Mouse (Mus musculus) myocyte (in vitro differentiated cells): Measurements from ENCODE around the gene Mbnl1. TPM values are rescaled to one million over a fixed set of nuclear protein-coding genes. Genes with fewer than 3 reads are reported as not detected.
"Not testable (repeated sequence)": the region's sequence is repeated elsewhere in the genome, so short reads cannot be mapped to it uniquely, and the experiment has no call there.

Experiments used
- H3K27me3 ChIP-seq: one replicate; pipeline ENCODE4 v1.6.1; 2011; ENCODE audit not compliant: control insufficient read depth, insufficient read depth, insufficient read length
- H3K36me3 ChIP-seq: one replicate; pipeline ENCODE4 v1.6.1; 2011; ENCODE audit not compliant: control insufficient read depth, insufficient read depth
- H3K4me2 ChIP-seq: one replicate; pipeline ENCODE4 v1.6.1; 2011; ENCODE audit warnings: low read depth, control low read depth
- H3K4me3 ChIP-seq: one replicate; pipeline ENCODE4 v1.5.1; 2011; ENCODE audit warnings: mild to moderate bottlenecking, control low read depth, moderate library complexity
- H3K79me2 ChIP-seq: one replicate; pipeline ENCODE4 v1.6.1; 2011; ENCODE audit not compliant: control insufficient read depth, insufficient read depth
- H3ac ChIP-seq: one replicate; pipeline ENCODE4 v1.6.1; 2011; ENCODE audit not compliant: control insufficient read depth, insufficient read length
- CEBPB ChIP-seq: IDR thresholded peaks from 2 replicates; pipeline ENCODE4 v1.6.1; 2011; ENCODE audit warnings: mild to moderate bottlenecking, moderate library complexity; ENCODE audit not compliant: poor library complexity, insufficient read depth, severe bottlenecking
- E2F4 ChIP-seq: IDR thresholded peaks from one replicate; pipeline ENCODE4 v1.6.1; 2011; ENCODE audit warnings: mild to moderate bottlenecking, control low read depth, moderate library complexity; ENCODE audit not compliant: insufficient read depth
- MAX ChIP-seq: IDR thresholded peaks from one replicate; pipeline ENCODE4 v1.6.1; 2011; ENCODE audit warnings: low read depth, mild to moderate bottlenecking, control low read depth
- MYOD1 ChIP-seq, 3 experiments: IDR thresholded peaks; one replicate each; pipeline ENCODE4 v1.6.1; 2011; ENCODE audit warnings: control low read depth in 2 of 3, low read depth in 2 of 3, mild to moderate bottlenecking in 2 of 3, moderate library complexity in 1 of 3; ENCODE audit not compliant: insufficient read length in 2 of 3, control insufficient read depth in 1 of 3
- MYOG ChIP-seq, 3 experiments: IDR thresholded peaks; one replicate each; pipeline ENCODE4 v1.6.1; 2011; ENCODE audit warnings: control low read depth in 2 of 3, low read depth in 2 of 3, mild to moderate bottlenecking in 2 of 3; ENCODE audit not compliant: insufficient read length in 2 of 3, control insufficient read depth in 1 of 3, insufficient read depth in 1 of 3
- POLR2A ChIP-seq: IDR thresholded peaks from one replicate; pipeline ENCODE4 v1.6.1; 2011; ENCODE audit warnings: low read depth, mild to moderate bottlenecking, control low read depth, moderate library complexity; ENCODE audit not compliant: insufficient read length
- POLR2AphosphoS2 ChIP-seq: IDR thresholded peaks from one replicate; pipeline ENCODE4 v1.6.1; 2011; ENCODE audit warnings: low read depth, control low read depth; ENCODE audit not compliant: insufficient read length
- REST ChIP-seq: IDR thresholded peaks from one replicate; pipeline ENCODE4 v1.6.1; 2011; ENCODE audit warnings: mild to moderate bottlenecking, control low read depth, moderate library complexity; ENCODE audit not compliant: insufficient read depth, insufficient read length
- SRF ChIP-seq: IDR thresholded peaks from one replicate; pipeline ENCODE4 v1.6.1; 2011; ENCODE audit warnings: low read depth; ENCODE audit not compliant: control insufficient read depth, insufficient read length
- TCF12 ChIP-seq: IDR thresholded peaks from one replicate; pipeline ENCODE4 v1.6.1; 2011; ENCODE audit warnings: mild to moderate bottlenecking, control low read depth; ENCODE audit not compliant: poor library complexity, insufficient read depth, severe bottlenecking
- TCF3 ChIP-seq: IDR thresholded peaks from one replicate; pipeline ENCODE4 v1.6.1; 2011; ENCODE audit warnings: low read depth, control low read depth; ENCODE audit not compliant: insufficient read length
- USF1 ChIP-seq: IDR thresholded peaks from one replicate; pipeline ENCODE4 v1.6.1; 2011; ENCODE audit warnings: low read depth, mild to moderate bottlenecking, control low read depth, moderate library complexity
- polyA plus RNA-seq: library from polyadenylated mRNA; unstranded; fragments of >200 nt; fragmentation: generic; extraction: Trizol; gene quantifications from one replicate; pipeline ENCODE4 v1.2.1, GENCODE M21; 2012; ENCODE audit warnings: missing spikeins

The Mbnl1 gene
- polyA plus RNA-seq, 1 experiment: 24.7 TPM

- Histone ChIP-seq H3K4me3 (no peak overlapping the region), H3K79me2 (no peaks in the 10 kb centered on the region), H3K36me3 (no peaks in the 10 kb centered on the region), H3K4me2 (no peak overlapping the region), H3ac (no peak overlapping the region), H3K27me3 (no peaks in the 10 kb centered on the region)
- TF ChIP-seq SRF (no peak), MYOG (IDR thresholded peaks at IDR 0.05; ENCODE audit: control insufficient read depth in 1 of 3, insufficient read depth in 1 of 3, insufficient read length in 2 of 3, low read depth in 2 of 3) (no peak), MYOD1 (IDR thresholded peaks at IDR 0.05; ENCODE audit: control insufficient read depth in 1 of 3, insufficient read length in 2 of 3, low read depth in 2 of 3) (no peak), MAX (no peak), CEBPB (no peak), TCF3 (no peak), POLR2AphosphoS2 (no peak), TCF12 (no peak)
Measured at GRCm38 (mm10) chr3:60438715-60439114, 33.9 kb upstream of the Mbnl1 start.

GRCm38 (mm10) chr3:60461828-60462521 lies 10.7 kb upstream of the Mbnl1 start:
- no peak overlapping the region for H3ac ChIP-seq
- H3K4me2 ChIP-seq: no peak overlapping the region
- H3K79me2 ChIP-seq: no peaks in the 10 kb centered on the region
- TF ChIP-seq USF1 (no peak), TCF12 (no peak), REST (no peak), CEBPB (no peak)
- H3K4me3 ChIP-seq: no peak overlapping the region
- H3K27me3 ChIP-seq: no peaks in the 10 kb centered on the region
- H3K36me3 ChIP-seq: no peaks in the 10 kb centered on the region

GRCm38 (mm10) chr3:60468667-60469066 lies 4.0 kb upstream of the Mbnl1 start:
- not testable (repeated sequence) for H3ac ChIP-seq, H3K4me2 ChIP-seq, H3K79me2 ChIP-seq, H3K4me3 ChIP-seq, H3K36me3 ChIP-seq, H3K27me3 ChIP-seq

GRCm38 (mm10) chr3:60469170-60469805 lies 3.3 kb upstream of the Mbnl1 start:
- H3K79me2 ChIP-seq, H3K36me3 ChIP-seq, H3K4me3 ChIP-seq, H3K27me3 ChIP-seq, H3K4me2 ChIP-seq, H3ac ChIP-seq: not testable (repeated sequence)

GRCm38 (mm10) chr3:60472011-60472680 lies 484 bp upstream of the Mbnl1 start:
- no peak overlapping the region for H3ac ChIP-seq
- H3K4me2 ChIP-seq: peak overlapping the region; percentile 38
- no peaks in the 10 kb centered on the region for H3K79me2 ChIP-seq
- TF ChIP-seq TCF12 (no peak), MAX (no peak), MYOG (IDR thresholded peaks at IDR 0.05; ENCODE audit: control insufficient read depth in 1 of 3, insufficient read depth in 1 of 3, insufficient read length in 2 of 3, low read depth in 2 of 3) (no peak), POLR2A (no peak), TCF3 (no peak), SRF (no peak), USF1 (no peak), CEBPB (no peak), E2F4 (no peak), MYOD1 (IDR thresholded peaks at IDR 0.05; ENCODE audit: control insufficient read depth in 1 of 3, insufficient read length in 2 of 3, low read depth in 2 of 3) (no peak), POLR2AphosphoS2 (no peak)
- H3K27me3 ChIP-seq: no peaks in the 10 kb centered on the region
- H3K36me3 ChIP-seq: no peaks in the 10 kb centered on the region
- H3K4me3 ChIP-seq: no peak overlapping the region
